Mouse (Mus musculus) frontal cortex, postnatal 36 days (tissue): ENCODE data around the gene 2810021J22Rik.

Experiments used
- DNase-seq, 2 experiments: peaks; one replicate each; pipeline ENCODE4 v3.0.0; 2022; ENCODE audit warnings: low spot score in 2 of 2

Gene 2810021J22Rik

DNA sequence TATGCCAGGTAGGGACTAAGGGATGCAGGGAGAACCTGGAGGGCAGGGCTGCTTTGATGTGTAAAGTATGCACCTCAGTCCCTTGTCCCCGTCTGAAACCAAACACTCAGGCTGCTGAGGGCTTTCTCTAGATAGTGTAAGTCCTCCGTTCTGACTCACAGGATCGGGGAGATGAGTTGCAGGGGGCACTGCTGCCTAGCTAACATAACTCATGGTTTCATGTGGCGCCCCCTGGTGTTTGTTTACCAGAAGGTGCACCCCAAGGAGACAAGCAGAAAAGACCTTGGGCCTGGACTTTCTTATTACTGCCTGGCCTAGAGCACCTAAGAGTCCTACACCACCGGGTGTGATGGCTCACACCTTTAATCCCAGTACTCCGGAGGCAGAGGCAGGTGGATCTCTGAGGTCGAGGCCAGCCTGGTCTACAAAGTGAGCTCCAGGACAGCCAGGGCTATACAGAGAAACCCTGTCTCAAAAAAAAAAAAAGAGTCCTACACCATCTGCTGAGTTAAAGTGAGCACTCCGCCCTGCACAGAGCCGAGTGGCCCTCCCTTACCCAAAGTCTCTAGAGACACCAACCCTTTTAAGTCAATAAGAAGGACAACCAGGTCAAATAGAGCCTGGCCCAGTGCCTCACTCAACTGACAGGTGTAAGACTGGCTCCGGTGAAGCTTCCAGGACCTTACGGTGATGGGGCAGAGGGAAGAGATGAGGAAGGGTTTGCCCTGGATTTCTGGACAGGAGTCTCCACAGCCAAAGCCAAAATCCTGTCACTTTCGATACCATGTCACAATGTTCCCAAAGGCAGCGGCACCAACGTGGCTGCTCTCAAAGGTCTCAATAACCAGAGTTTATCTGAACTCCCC is 50.1 kb downstream of the 2810021J22Rik start:
- no peak for DNase-seq

DNA sequence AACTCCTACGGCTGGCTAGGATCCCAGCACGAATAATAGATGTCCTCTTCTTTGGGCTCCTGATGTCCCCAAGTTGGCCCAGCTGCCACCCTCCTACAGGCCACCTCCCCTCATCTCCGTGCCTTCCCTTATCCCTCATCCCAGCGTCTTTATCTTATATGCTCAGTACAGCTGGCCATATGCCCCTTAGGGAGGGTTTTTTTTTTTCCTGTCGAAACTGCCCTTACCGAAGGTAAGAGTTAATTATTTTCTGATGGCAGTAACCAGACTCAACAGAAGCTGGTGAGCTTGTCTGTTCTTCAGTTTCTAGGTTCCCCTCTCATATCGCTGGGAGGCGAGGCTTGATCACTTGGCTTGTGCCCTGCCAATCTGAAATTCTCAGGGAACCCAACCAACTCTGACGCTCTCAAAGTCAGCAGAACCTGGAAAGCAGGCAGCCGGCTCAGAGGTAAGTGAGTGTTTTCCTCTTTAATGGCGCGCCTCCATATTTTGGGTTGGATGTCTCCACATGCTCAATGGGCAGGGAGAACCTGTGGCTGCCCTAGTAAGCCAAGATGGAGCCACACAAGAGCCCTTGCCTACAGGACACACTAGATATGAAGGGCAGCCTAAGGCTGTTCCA is 50.8 kb downstream of the 2810021J22Rik start, which contains the start of gene Btnl10:
Btnl10 (plus strand) TSS at position 164 of the 622 bp plus-strand sequence.
- no peak for DNase-seq

DNA sequence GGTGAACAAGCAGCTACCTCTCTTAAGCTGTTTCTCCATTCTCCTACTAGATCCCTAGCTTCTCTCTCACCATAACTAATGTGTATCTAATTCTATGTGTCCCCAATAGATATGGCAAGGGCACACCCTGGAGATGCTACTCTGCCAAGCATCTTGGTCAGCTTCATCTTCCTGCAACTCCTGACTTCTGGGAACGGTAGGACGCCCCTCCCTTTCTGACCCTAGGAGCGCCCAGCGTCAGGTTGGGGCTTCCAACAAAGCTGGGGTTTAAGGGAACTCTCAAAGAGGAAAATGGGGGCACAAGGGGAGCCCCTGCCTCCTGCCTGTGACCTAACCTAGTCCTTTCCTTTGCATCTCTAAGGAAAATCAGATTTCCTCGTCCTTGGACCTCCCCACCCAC is 51.7 kb downstream of the 2810021J22Rik start:
- no peak for DNase-seq

DNA sequence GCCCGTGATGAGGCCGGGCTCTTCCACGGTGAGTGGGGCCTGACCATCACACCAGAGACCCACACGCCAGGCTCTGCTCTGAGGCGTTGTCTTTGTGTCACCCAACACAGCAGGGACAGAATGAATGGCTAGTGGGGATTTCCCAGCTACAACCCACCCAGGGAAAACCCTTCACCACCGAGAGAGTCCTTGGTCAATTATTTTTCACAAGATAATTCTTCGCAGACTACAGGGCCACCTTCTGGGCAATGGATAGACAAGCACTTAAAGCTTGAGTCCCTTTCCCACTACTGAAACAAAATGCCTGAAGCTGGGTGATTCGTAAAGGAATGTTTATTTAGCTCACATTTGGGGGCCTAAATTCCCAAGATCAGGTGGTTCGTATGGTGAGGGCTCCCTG is 55.4 kb downstream of the 2810021J22Rik start:
- no peak for DNase-seq

DNA sequence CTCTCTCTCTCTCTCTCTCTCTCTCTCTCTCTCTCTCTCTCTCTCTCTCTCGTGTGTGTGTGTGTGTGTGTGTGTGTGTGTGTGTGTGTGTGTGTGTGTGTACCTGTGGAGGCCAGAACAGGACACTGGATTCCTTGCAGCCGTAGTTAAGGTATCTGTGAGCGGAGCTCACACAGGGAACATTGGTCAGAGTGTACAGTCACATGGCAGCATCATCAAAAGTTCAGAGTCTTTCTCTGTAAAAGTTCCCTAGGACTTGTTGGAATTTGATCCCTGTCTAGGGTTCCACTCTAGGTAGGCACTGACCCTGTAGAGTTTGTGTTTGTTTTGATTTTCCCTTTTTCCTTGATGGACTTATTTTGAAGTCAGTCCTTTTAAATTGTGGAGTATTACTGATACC is 59.6 kb downstream of the 2810021J22Rik start:
- DNase-seq: no peak

DNA sequence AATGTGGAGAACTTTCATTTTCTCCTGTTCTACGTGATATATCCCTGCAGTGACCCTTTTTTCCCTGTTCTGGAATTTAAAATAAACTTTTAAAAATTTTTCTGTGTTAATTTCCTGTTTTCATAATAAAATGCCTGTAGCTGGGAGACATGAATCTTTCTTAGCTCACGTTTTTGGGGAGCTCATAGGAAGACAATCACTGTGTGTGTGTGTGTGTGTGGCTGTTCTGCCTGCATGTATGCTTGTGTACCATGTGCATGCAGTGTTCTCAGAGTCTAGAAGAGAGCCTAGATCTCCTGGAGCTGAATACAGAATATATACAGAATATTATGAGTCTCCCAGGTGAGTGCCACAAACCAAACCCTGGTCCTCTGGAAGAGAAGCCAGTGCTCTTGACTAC is 60.0 kb downstream of the 2810021J22Rik start:
- no peak for DNase-seq

DNA sequence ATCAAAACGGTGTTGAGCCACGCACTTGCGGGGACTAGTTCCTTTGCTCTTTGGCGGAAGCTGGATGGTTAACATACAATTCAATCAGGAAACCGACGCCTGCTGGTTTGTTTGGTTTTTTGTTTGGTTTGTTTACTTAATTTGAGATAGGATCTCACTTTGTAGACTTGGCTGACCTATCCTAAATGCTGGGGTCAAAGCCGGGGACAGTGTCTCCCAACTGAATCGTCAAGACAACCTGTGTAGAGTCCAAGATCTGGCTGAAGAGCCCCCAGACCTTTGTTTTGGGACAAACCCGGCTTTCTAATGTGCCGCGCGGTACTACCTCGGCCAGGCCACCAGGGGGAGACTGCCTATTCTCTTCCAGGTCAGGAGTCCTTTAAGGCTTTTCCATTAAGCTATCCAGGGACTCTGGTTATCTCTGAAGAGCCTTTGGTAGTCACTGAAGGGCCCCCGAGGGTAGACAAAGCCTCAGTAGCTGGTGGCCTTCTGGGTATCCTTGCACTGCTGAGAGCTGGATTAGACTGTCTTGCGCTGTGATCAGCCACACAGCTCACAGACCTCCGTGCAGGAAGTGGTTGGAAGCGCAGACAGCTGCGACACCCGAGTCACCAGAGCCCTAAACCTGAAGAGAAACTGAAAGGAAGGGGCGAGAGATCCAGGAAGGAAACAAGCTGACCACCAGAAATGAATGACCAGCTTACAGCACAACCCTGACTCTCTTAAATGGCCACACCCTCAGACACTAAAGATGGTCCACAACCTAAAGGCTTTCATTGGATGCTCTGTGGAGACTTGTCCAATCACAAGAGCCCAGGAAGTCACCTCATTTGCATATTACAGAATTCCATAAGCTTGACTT is 61.0 kb downstream of the 2810021J22Rik start:
- no peak for DNase-seq

DNA sequence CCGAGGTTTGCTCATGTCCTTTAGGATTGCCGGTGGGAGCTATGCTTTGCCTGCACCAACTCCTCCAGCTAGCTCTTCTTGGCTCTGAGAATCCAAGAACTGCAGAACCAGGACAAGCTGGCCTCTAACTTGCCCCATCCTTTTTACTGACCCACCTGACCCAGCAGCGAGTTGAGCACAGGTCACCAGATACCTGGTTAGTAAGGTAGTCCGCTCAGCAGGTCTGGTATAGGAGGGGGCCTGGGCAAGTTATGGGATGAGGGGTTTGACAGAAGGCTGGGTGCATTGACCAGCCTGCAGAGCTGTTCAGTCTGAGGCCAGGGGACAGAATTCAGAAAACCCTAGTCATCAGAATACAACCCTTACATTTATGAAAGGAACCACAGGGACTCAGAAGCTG is 62.0 kb downstream of the 2810021J22Rik start:
- no peak for DNase-seq

DNA sequence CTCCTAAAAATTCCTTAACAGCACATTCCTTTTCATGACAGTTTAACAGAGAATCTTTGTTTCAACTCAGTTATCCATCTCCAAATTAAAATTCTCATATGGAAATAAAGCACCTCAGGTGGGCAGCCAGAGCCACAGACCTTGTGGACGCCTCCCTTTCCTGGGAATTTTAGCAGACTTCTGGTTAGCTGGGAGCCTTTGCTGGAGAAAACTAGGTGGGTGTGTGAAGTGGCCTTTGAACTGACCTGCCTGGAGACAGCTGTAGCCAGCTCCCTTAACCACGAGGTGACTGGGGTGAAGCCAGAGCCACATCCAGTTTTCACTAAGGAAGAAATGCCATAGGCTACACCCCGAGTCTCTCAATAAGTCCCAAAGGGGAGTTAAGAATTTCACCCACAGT is 62.6 kb downstream of the 2810021J22Rik start:
- DNase-seq: no peak

DNA sequence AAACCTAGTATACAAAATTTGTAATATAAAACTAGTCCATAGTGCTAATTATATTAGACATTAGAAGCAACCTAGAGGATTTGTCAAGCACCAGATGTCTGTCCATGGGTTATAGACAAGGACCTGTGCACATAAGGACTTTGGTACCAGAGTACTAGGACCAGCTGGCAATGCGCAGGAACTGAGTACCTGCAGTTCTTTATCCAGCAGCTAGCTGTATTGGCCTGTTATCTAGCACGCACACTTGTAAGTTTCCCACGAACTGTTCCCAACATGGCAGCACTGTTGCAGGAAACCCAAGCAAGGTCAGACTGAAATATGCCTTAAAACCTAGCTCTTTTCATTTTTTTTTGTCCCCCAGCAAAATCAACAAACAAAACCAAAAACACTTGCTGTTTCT is 63.2 kb downstream of the 2810021J22Rik start:
- DNase-seq: no peak

DNA sequence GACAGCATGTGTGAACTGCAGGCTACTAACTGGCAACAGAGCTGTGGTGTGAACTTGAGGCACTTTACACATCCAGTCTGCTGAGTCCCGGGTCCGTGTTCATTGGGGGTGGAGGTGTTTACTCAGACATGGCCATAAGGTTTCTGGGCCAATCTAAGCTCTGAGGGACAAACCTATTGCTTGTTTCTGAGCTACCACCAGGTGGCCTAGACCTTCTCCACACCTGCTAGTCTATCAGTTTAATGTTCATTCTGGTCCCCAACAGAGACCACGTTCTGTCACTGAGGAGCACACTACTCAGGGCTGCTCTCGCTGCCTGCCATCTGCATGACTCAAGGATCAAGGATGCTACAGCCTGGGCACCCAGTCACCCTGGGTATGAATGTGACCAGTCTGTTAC is 64.6 kb downstream of the 2810021J22Rik start:
- no peak for DNase-seq
